Comparison of ENCODE assay signal across 9 mouse cellular contexts in genomic region chr10:79936284-79936910, GRCm38 (mm10). TPM values are rescaled to one million over a fixed set of nuclear protein-coding genes. Genes with fewer than 3 reads are reported as not detected.
DNase-seq lines count a peak whose midpoint lies in the region; ATAC-seq and TF ChIP-seq lines count a peak whose summit lies in the region.
"Had no signal": no experiment of that assay in that cellular context is flagged by ENCODE, and none has a peak within 500 bp of the region (broad histone marks: within the 10 kb centered on the region; RNA-seq: fewer than 3 reads in every experiment).

No protein-coding gene starts in this region.

- peaks cover 31% of the 10 kb centered on the region for H3K4me1 ChIP-seq in liver, adult 2 months (ENCODE audit: control insufficient read depth, insufficient read depth, low read length)
- peaks cover 76% of the 10 kb centered on the region for H3K4me1 ChIP-seq in embryonic facial prominence, embryonic 15.5 days
- H3K4me1 ChIP-seq in kidney, embryonic 16.5 days (ENCODE audit: insufficient read depth, low read length): peaks cover 80% of the 10 kb centered on the region

- no peak for ATAC-seq in embryonic facial prominence, embryonic 15.5 days (ENCODE audit: insufficient number of reproducible peaks, low FRiP score, low TSS enrichment, low read depth)
- ATAC-seq in kidney, embryonic 16.5 days (ENCODE audit: low FRiP score, low TSS enrichment): no peak
- ATAC-seq in inflammation-experienced regulatory T-cells, adult 6 months: no peak

- no peak overlapping the region for H3K9ac ChIP-seq in liver, adult 2 months (ENCODE audit: low read depth, low read length)
- H3K9ac ChIP-seq in embryonic facial prominence, embryonic 15.5 days: no peak overlapping the region
- 0 out of 2 replicates have a peak overlapping the region, but pooled peaks have one; percentile 1 for H3K9ac ChIP-seq in kidney, embryonic 16.5 days (replicated peaks; ENCODE audit: low read length)

- no peaks in the 10 kb centered on the region; the same call in 1 of the 2 replicates for H3K79me2 ChIP-seq in liver, adult 2 months (ENCODE audit: control insufficient read depth, insufficient read depth, low read length)
- H3K79me2 ChIP-seq in myocyte (ENCODE audit: control insufficient read depth, insufficient read depth): no peaks in the 10 kb centered on the region

- H3K27ac ChIP-seq in liver, adult 2 months (replicated peaks; ENCODE audit: insufficient read depth, low read depth, low read length): no peak overlapping the region
- peak overlapping the region; percentile 56; the same call in 1 of the 2 replicates for H3K27ac ChIP-seq in embryonic facial prominence, embryonic 15.5 days (replicated peaks)
- peak overlapping the region; percentile 69 for H3K27ac ChIP-seq in kidney, embryonic 16.5 days (ENCODE audit: low read length)
- no peak overlapping the region for H3K27ac ChIP-seq in left cerebral cortex, adult 2 months

- 12% methylated on average over 10 of the region's 10 CpGs for WGBS in liver, adult 2 months
- WGBS in embryonic facial prominence, embryonic 15.5 days: 41% methylated on average over 10 of the region's 10 CpGs
- 51% methylated on average over 10 of the region's 10 CpGs for WGBS in kidney, embryonic 16.5 days

- no peaks in the 10 kb centered on the region for H3K9me3 ChIP-seq in embryonic facial prominence, embryonic 15.5 days (replicated peaks)
- H3K9me3 ChIP-seq in kidney, embryonic 16.5 days (ENCODE audit: low read length): no peaks in the 10 kb centered on the region

- no peaks in the 10 kb centered on the region for H3K36me3 ChIP-seq in liver, adult 2 months (ENCODE audit: control insufficient read depth, insufficient read depth, low read length)
- peaks cover 37% of the 10 kb centered on the region for H3K36me3 ChIP-seq in embryonic facial prominence, embryonic 15.5 days
- peaks cover 15% of the 10 kb centered on the region for H3K36me3 ChIP-seq in kidney, embryonic 16.5 days (ENCODE audit: insufficient read depth, low read length)
- peaks cover 1% of the 10 kb centered on the region for H3K36me3 ChIP-seq in myocyte (ENCODE audit: control insufficient read depth, insufficient read depth)

- H3ac ChIP-seq in myocyte (ENCODE audit: control insufficient read depth, insufficient read length): no peak overlapping the region

- 0 out of 2 replicates have a peak overlapping the region, but pooled peaks have one; percentile 4 for H3K4me2 ChIP-seq in embryonic facial prominence, embryonic 15.5 days (replicated peaks)
- no peak overlapping the region; the same call in 1 of the 2 replicates for H3K4me2 ChIP-seq in kidney, embryonic 16.5 days (replicated peaks; ENCODE audit: low read depth, low read length)
- peak overlapping the region; percentile 71 for H3K4me2 ChIP-seq in myocyte (ENCODE audit: low read depth)

- TF ChIP-seq CTCF in liver, adult 2 months (IDR thresholded peaks at IDR 0.05; ENCODE audit: low read depth, low read length): no peak
- TF ChIP-seq CTCF in left cerebral cortex, adult 2 months (IDR thresholded peaks at IDR 0.05): no peak

- no peak overlapping the region for H3K4me3 ChIP-seq in liver, adult 2 months (ENCODE audit: insufficient read depth, low read depth, low read length)
- H3K4me3 ChIP-seq in embryonic facial prominence, embryonic 15.5 days (replicated peaks): no peak overlapping the region
- no peak overlapping the region for H3K4me3 ChIP-seq in kidney, embryonic 16.5 days (ENCODE audit: low read length)
- no peak overlapping the region for H3K4me3 ChIP-seq in myocyte
- no peak overlapping the region for H3K4me3 ChIP-seq in left cerebral cortex, adult 2 months

- peak; percentile 61 for DNase-seq in liver, adult 2 months (ENCODE audit: extremely low read depth, low read depth, low spot score)
- DNase-seq in liver: no peak
- no peak for DNase-seq in left cerebral cortex, adult 2 months (ENCODE audit: extremely low spot score in 1 of 2, low spot score in 2 of 2)
- DNase-seq in retina, postnatal 1 day: no peak
- DNase-seq: layer of hippocampus, postnatal 36 days had no signal

- intact Hi-C loops in left cerebral cortex, adult 2 months (cut with DNase I): no loop called here

- H3K27me3 ChIP-seq in liver, adult 2 months (ENCODE audit: control insufficient read depth, insufficient read depth, low read length): no peaks in the 10 kb centered on the region
- no peaks in the 10 kb centered on the region for H3K27me3 ChIP-seq in embryonic facial prominence, embryonic 15.5 days
- H3K27me3 ChIP-seq in kidney, embryonic 16.5 days (ENCODE audit: insufficient read depth, low read length): no peaks in the 10 kb centered on the region
- H3K27me3 ChIP-seq in myocyte (ENCODE audit: control insufficient read depth, insufficient read depth, insufficient read length): no peaks in the 10 kb centered on the region

- no peak for TF ChIP-seq POLR2A in liver, adult 2 months (IDR thresholded peaks at IDR 0.05; ENCODE audit: extremely low read depth, insufficient read depth, low read length)
- TF ChIP-seq POLR2A in myocyte (IDR thresholded peaks at IDR 0.05; ENCODE audit: insufficient read length, low read depth): no peak

TF ChIP-seq in myocyte, 11 proteins besides CTCF, POLR2A, EP300 and RAD21:
- TF ChIP-seq CEBPB (IDR thresholded peaks at IDR 0.05; ENCODE audit: insufficient read depth, poor library complexity, severe bottlenecking) (no peak), POLR2AphosphoS2 (IDR thresholded peaks at IDR 0.05; ENCODE audit: insufficient read length, low read depth) (no peak), E2F4 (IDR thresholded peaks at IDR 0.05; ENCODE audit: insufficient read depth) (no peak), USF1 (IDR thresholded peaks at IDR 0.05; ENCODE audit: low read depth) (no peak), MYOD1 (IDR thresholded peaks at IDR 0.05; ENCODE audit: control insufficient read depth in 1 of 3, insufficient read length in 2 of 3, low read depth in 2 of 3) (no peak), TCF3 (IDR thresholded peaks at IDR 0.05; ENCODE audit: insufficient read length, low read depth) (no peak)
TF ChIP-seq in myocyte: peak in this region for 0.

RNA-seq across cellular contexts. Expression of gene Arid3a, which starts 9.6 kb away (rescaled TPM):
- 0.37 and 0.74 TPM in 2 replicates for total RNA-seq in liver, adult 2 months (2014; rRNA removed)
- 0.69 and 1.7 TPM in 2 replicates for polyA plus RNA-seq in liver, adult 2 months (2012; rRNA removed)
- 6.6 and 7.0 TPM in 2 replicates for polyA plus RNA-seq in embryonic facial prominence, embryonic 15.5 days (2015; fragmentation: Nextera tagmentation; extraction: Ambion mirVana)
- 5.5 and 9.2 TPM in 2 replicates for polyA plus RNA-seq in kidney, embryonic 16.5 days (2015; fragmentation: Nextera tagmentation; extraction: Ambion mirVana)
- 1.2 TPM for polyA plus RNA-seq in myocyte (2012; fragmentation: generic; extraction: Trizol)
- total RNA-seq in left cerebral cortex, adult 2 months (2021): 1 to 10 TPM; 5.7 to 10.0 TPM
- polyA plus RNA-seq in inflammation-experienced regulatory T-cells, adult 6 months (2017; shearing (Covaris generic)): 1 to 10 TPM; 2.1 to 3.5 (median 2.4) TPM

RNA-seq across cellular contexts. Expression of gene R3hdm4, which starts 15.4 kb away (rescaled TPM):
- total RNA-seq in liver, adult 2 months (2014; rRNA removed): 12.4 and 15.5 TPM in 2 replicates
- polyA plus RNA-seq in liver, adult 2 months (2012; rRNA removed): 78.8 and 80.0 TPM in 2 replicates
- polyA plus RNA-seq in embryonic facial prominence, embryonic 15.5 days (2015; fragmentation: Nextera tagmentation; extraction: Ambion mirVana): 179 and 181 TPM in 2 replicates
- polyA plus RNA-seq in kidney, embryonic 16.5 days (2015; fragmentation: Nextera tagmentation; extraction: Ambion mirVana): 169 and 170 TPM in 2 replicates
- polyA plus RNA-seq in myocyte (2012; fragmentation: generic; extraction: Trizol): 69.0 TPM
- total RNA-seq in left cerebral cortex, adult 2 months (2021): 100 to 1,000 TPM; 318 to 346 TPM
- 100 to 1,000 TPM in 1 of 3 experiments, 10 to 100 TPM in 2; 96.5 to 106 (median 96.9) TPM for polyA plus RNA-seq in inflammation-experienced regulatory T-cells, adult 6 months (2017; shearing (Covaris generic))

RNA-seq across cellular contexts. Expression of gene Kiss1r, which starts 19.6 kb away (rescaled TPM):
- 0.18 and 0.60 TPM in 2 replicates for total RNA-seq in liver, adult 2 months (2014; rRNA removed)
- 1.5 and 1.9 TPM in 2 replicates for polyA plus RNA-seq in liver, adult 2 months (2012; rRNA removed)
- polyA plus RNA-seq in embryonic facial prominence, embryonic 15.5 days (2015; fragmentation: Nextera tagmentation; extraction: Ambion mirVana): 1.1 and 1.4 TPM in 2 replicates
- polyA plus RNA-seq in kidney, embryonic 16.5 days (2015; fragmentation: Nextera tagmentation; extraction: Ambion mirVana): 1.5 and 2.1 TPM in 2 replicates
- polyA plus RNA-seq in myocyte (2012; fragmentation: generic; extraction: Trizol): 0.59 TPM
- total RNA-seq in left cerebral cortex, adult 2 months (2021): 1 to 10 TPM; 6.6 to 9.1 TPM
- polyA plus RNA-seq in inflammation-experienced regulatory T-cells, adult 6 months (2017; shearing (Covaris generic)): not detected

RNA-seq across cellular contexts. Expression of gene Wdr18, which starts 23.6 kb away (rescaled TPM):
- total RNA-seq in liver, adult 2 months (2014; rRNA removed): 24.8 TPM in 2 replicates
- 59.8 and 63.3 TPM in 2 replicates for polyA plus RNA-seq in liver, adult 2 months (2012; rRNA removed)
- 84.7 and 90.6 TPM in 2 replicates for polyA plus RNA-seq in embryonic facial prominence, embryonic 15.5 days (2015; fragmentation: Nextera tagmentation; extraction: Ambion mirVana)
- 101 and 113 TPM in 2 replicates for polyA plus RNA-seq in kidney, embryonic 16.5 days (2015; fragmentation: Nextera tagmentation; extraction: Ambion mirVana)
- polyA plus RNA-seq in myocyte (2012; fragmentation: generic; extraction: Trizol): 35.1 TPM
- 10 to 100 TPM; 45.4 to 49.4 TPM for total RNA-seq in left cerebral cortex, adult 2 months (2021)
- 10 to 100 TPM; 66.6 to 85.2 (median 74.2) TPM for polyA plus RNA-seq in inflammation-experienced regulatory T-cells, adult 6 months (2017; shearing (Covaris generic))

RNA-seq across cellular contexts. Expression of gene Gm26602, which starts 25.7 kb away (rescaled TPM):
- not detected in 2 replicates for total RNA-seq in liver, adult 2 months (2014; rRNA removed)
- not detected in 2 replicates for polyA plus RNA-seq in liver, adult 2 months (2012; rRNA removed)
- polyA plus RNA-seq in embryonic facial prominence, embryonic 15.5 days (2015; fragmentation: Nextera tagmentation; extraction: Ambion mirVana): 5.2 TPM in 1 of 2 replicates, not detected in the other
- polyA plus RNA-seq in kidney, embryonic 16.5 days (2015; fragmentation: Nextera tagmentation; extraction: Ambion mirVana): 9.2 TPM in 1 of 2 replicates, not detected in the other
- not detected for polyA plus RNA-seq in myocyte (2012; fragmentation: generic; extraction: Trizol)
- not detected for total RNA-seq in left cerebral cortex, adult 2 months (2021)
- polyA plus RNA-seq in inflammation-experienced regulatory T-cells, adult 6 months (2017; shearing (Covaris generic)): 1 to 10 TPM in 1 of 3 experiments, not detected in 2; 5.5 TPM
- total RNA-seq: layer of hippocampus, postnatal 36 days had no signal

Comparison
In these comparisons a context has a peak if more than half of its experiments do, and no peak if none do; other contexts are left out.
1. H3K27ac ChIP-seq: peak in embryonic facial prominence, embryonic 15.5 days (single experiment) and kidney, embryonic 16.5 days (single experiment); none in liver, adult 2 months (single experiment) and left cerebral cortex, adult 2 months (single experiment).